13 mouse cellular contexts compared by ENCODE assay signal in genomic region chr1:187270318-187271247, GRCm38 (mm10). TPM values are rescaled to one million over a fixed set of nuclear protein-coding genes. Genes with fewer than 3 reads are reported as not detected.
A peak's percentile ranks its signal among the peaks of the same experiment; 100 is the strongest.
DNase-seq lines count a peak whose midpoint lies in the region; ATAC-seq lines count a peak whose summit lies in the region.
"Had no signal": no experiment of that assay in that cellular context is flagged by ENCODE, and none has a peak within 500 bp of the region (broad histone marks: within the 10 kb centered on the region; RNA-seq: fewer than 3 reads in every experiment).

No protein-coding gene starts in this region.

- H3K27me3 ChIP-seq in embryonic facial prominence, embryonic 14.5 days (replicated peaks; ENCODE audit: control insufficient read depth, insufficient read depth, low read length): no peaks in the 10 kb centered on the region
- H3K27me3 ChIP-seq in embryonic facial prominence, embryonic 10.5 days (replicated peaks; ENCODE audit: low read depth, poor library complexity, severe bottlenecking): no peaks in the 10 kb centered on the region

- WGBS in embryonic facial prominence, embryonic 14.5 days: 73% methylated on average over 10 of the region's 10 CpGs
- WGBS in embryonic facial prominence, embryonic 10.5 days: 87% methylated on average over 10 of the region's 10 CpGs

- H3K9me3 ChIP-seq in embryonic facial prominence, embryonic 14.5 days (ENCODE audit: control insufficient read depth, low read length): no peaks in the 10 kb centered on the region
- no peaks in the 10 kb centered on the region for H3K9me3 ChIP-seq in embryonic facial prominence, embryonic 10.5 days

- peak; percentile 31 for DNase-seq in embryonic facial prominence, embryonic 14.5 days (ENCODE audit: low spot score)
- no peak for DNase-seq in embryonic facial prominence, embryonic 10.5 days (ENCODE audit: low spot score)
- DNase-seq in left cerebral cortex, adult 11 months (ENCODE audit: low spot score): peak; percentile 51
- DNase-seq in left cerebral cortex, postnatal 4 days: no peak
- DNase-seq in adrenal gland, postnatal 36 days: peak; percentile 44 to 63
- peak; percentile 10 for DNase-seq in lung, postnatal 36 days
- DNase-seq: cerebellum, postnatal 25 days; kidney, adult 11 months; liver had no signal

- no peaks in the 10 kb centered on the region for H3K4me1 ChIP-seq in embryonic facial prominence, embryonic 14.5 days (ENCODE audit: control insufficient read depth, insufficient read depth, low read length)
- no peaks in the 10 kb centered on the region for H3K4me1 ChIP-seq in embryonic facial prominence, embryonic 10.5 days

- no peaks in the 10 kb centered on the region for H3K36me3 ChIP-seq in embryonic facial prominence, embryonic 14.5 days (ENCODE audit: control insufficient read depth, insufficient read depth, low read length)
- H3K36me3 ChIP-seq in embryonic facial prominence, embryonic 10.5 days (replicated peaks): no peaks in the 10 kb centered on the region

- no peak overlapping the region for H3K4me2 ChIP-seq in embryonic facial prominence, embryonic 14.5 days (ENCODE audit: low read depth, low read length)

- no peak overlapping the region for H3K4me3 ChIP-seq in embryonic facial prominence, embryonic 14.5 days (ENCODE audit: low read depth, low read length)
- no peak overlapping the region for H3K4me3 ChIP-seq in embryonic facial prominence, embryonic 10.5 days

- no peak overlapping the region for H3K27ac ChIP-seq in embryonic facial prominence, embryonic 14.5 days (replicated peaks; ENCODE audit: low read depth, low read length)
- H3K27ac ChIP-seq in embryonic facial prominence, embryonic 10.5 days (replicated peaks): no peak overlapping the region

- H3K9ac ChIP-seq in embryonic facial prominence, embryonic 14.5 days (ENCODE audit: low read depth, low read length): no peak overlapping the region

- ATAC-seq in embryonic facial prominence, embryonic 14.5 days (ENCODE audit: low read depth): no peak
- ATAC-seq in erythroid progenitor cell, adult 5-6 weeks (replicated peaks; ENCODE audit: low FRiP score, poor library complexity, severe bottlenecking): no peak
- ATAC-seq in granulocyte monocyte progenitor cell, adult 5-6 weeks (replicated peaks; ENCODE audit: poor library complexity, severe bottlenecking): no peak
- ATAC-seq: activated CD4-positive, CD25-positive, alpha-beta regulatory T cell, adult 4 months; forebrain, embryonic 16.5 days had no signal

- intact Hi-C loops in left cerebral cortex, postnatal 4 days (cut with DNase I): no loop called here

RNA-seq across cellular contexts. Expression of gene Gpatch2, which starts 55.3 kb away (rescaled TPM):
- 15.3 and 16.0 TPM in 2 replicates for polyA plus RNA-seq in embryonic facial prominence, embryonic 14.5 days (2014; fragmentation: Nextera tagmentation; extraction: Ambion mirVana)
- polyA plus RNA-seq in embryonic facial prominence, embryonic 10.5 days (2016; fragmentation: Nextera tagmentation; extraction: Ambion mirVana): 25.0 and 27.6 TPM in 2 replicates
- 10 to 100 TPM; 19.4 to 20.5 TPM for total RNA-seq in left cerebral cortex, postnatal 4 days (2021)
- 10 to 100 TPM; 22.9 to 26.3 TPM for total RNA-seq in adrenal gland, postnatal 36 days (2021)
- 4.0 and 4.2 TPM in 2 replicates for total RNA-seq in erythroid progenitor cell, adult 5-6 weeks (2015; ENCODE audit: low replicate concordance)
- 3.7 and 8.5 TPM in 2 replicates for total RNA-seq in erythroid progenitor cell, adult 5-6 weeks (2017; ENCODE audit: low replicate concordance)
- 10.6 and 11.2 TPM in 2 replicates for total RNA-seq in granulocyte monocyte progenitor cell, adult 5-6 weeks (2014; fragmentation: Nextera tagmentation)
- total RNA-seq in granulocyte monocyte progenitor cell, adult 5-6 weeks (2017): 13.3 and 18.6 TPM in 2 replicates

RNA-seq across cellular contexts. Expression of gene Spata17, which starts 55.3 kb away (rescaled TPM):
- 0.67 and 1.1 TPM in 2 replicates for polyA plus RNA-seq in embryonic facial prominence, embryonic 14.5 days (2014; fragmentation: Nextera tagmentation; extraction: Ambion mirVana)
- polyA plus RNA-seq in embryonic facial prominence, embryonic 10.5 days (2016; fragmentation: Nextera tagmentation; extraction: Ambion mirVana): 1.1 and 1.9 TPM in 2 replicates
- total RNA-seq in left cerebral cortex, postnatal 4 days (2021): under 1 TPM; 0.26 to 0.30 TPM
- under 1 TPM; 0.60 to 0.82 TPM for total RNA-seq in adrenal gland, postnatal 36 days (2021)
- total RNA-seq in erythroid progenitor cell, adult 5-6 weeks (2015; ENCODE audit: low replicate concordance): not detected in 2 replicates
- total RNA-seq in erythroid progenitor cell, adult 5-6 weeks (2017; ENCODE audit: low replicate concordance): not detected in 2 replicates
- not detected in 2 replicates for total RNA-seq in granulocyte monocyte progenitor cell, adult 5-6 weeks (2014; fragmentation: Nextera tagmentation)
- 0.62 TPM in 1 of 2 replicates, not detected in the other for total RNA-seq in granulocyte monocyte progenitor cell, adult 5-6 weeks (2017)

Comparison
In these comparisons a context has a peak if more than half of its experiments do, and no peak if none do; other contexts are left out.
1. DNase-seq: peak in embryonic facial prominence, embryonic 14.5 days (single experiment), left cerebral cortex, adult 11 months (single experiment), adrenal gland, postnatal 36 days (2 of 2) and lung, postnatal 36 days (single experiment); none in embryonic facial prominence, embryonic 10.5 days (single experiment) and left cerebral cortex, postnatal 4 days (single experiment).